Mouse (Mus musculus) cerebellum, adult 2 months (tissue): ENCODE measurements at regions not wholly inside any gene's neighbourhood (a gene's known extent, or its start where the extent isn't known, plus 50 kb on each side); places are given as distances from the start of the nearest gene placed in this dataset.

Experiments used
- DNase-seq, 2 experiments: peaks; one replicate each; pipeline ENCODE4 v3.0.0; 2021
- H3K27ac ChIP-seq: fragments of 200-500 bp; 2 replicates; pipeline ENCODE4 v1.5.1; 2012; ENCODE audit warnings: low read length, control low read depth, inconsistent platforms; ENCODE audit not compliant: insufficient read depth
- H3K27me3 ChIP-seq: fragments of 200-500 bp; 2 replicates; pipeline ENCODE4 v1.6.1; 2012; ENCODE audit warnings: inconsistent platforms, mild to moderate bottlenecking, low read length, moderate library complexity; ENCODE audit not compliant: control insufficient read depth, insufficient read depth
- H3K4me1 ChIP-seq: fragments of 200-500 bp; 2 replicates; pipeline ENCODE4 v1.6.1; 2011; ENCODE audit warnings: low read length; ENCODE audit not compliant: control insufficient read depth, insufficient read depth
- H3K4me3 ChIP-seq: fragments of 200-500 bp; replicated peaks from 2 replicates; pipeline ENCODE3; 2011; ENCODE audit warnings: mild to moderate bottlenecking, low read depth, low read length, control low read depth; ENCODE audit not compliant: insufficient read depth
- CTCF ChIP-seq: fragments of 200-500 bp; IDR thresholded peaks from 2 replicates; pipeline ENCODE4 v1.5.1; 2011; ENCODE audit warnings: low read depth, mild to moderate bottlenecking, control low read depth, low read length, moderate library complexity, borderline replicate concordance; ENCODE audit not compliant: insufficient read depth
- POLR2A ChIP-seq: fragments of 200-500 bp; IDR thresholded peaks from 2 replicates; pipeline ENCODE4 v1.6.1; 2011; ENCODE audit warnings: low read length, control low read depth, borderline replicate concordance; ENCODE audit not compliant: insufficient read depth
- WGBS: fragments of 180-500 bp; shearing (Covaris S2); methylation state at CpG from one replicate; pipeline ENCODE4 v1.1.7; 2018; 5-methylcytosine and 5-hydroxymethylcytosine counted together

GRCm38 (mm10) chr2:71680746-71681145 lies 64.7 kb upstream of the Itga6 start:
- Histone ChIP-seq H3K27ac (no peak overlapping the region), H3K27me3 (no peaks in the 10 kb centered on the region; the same call in 1 of the 2 replicates), H3K4me1 (no peaks in the 10 kb centered on the region; the same call in 1 of the 2 replicates), H3K4me3 (no peak overlapping the region)
- no peak for TF ChIP-seq CTCF
- no peak for TF ChIP-seq POLR2A
- no peak for DNase-seq
- WGBS: 48% methylated on average over 1 of the region's 1 CpGs

GRCm38 (mm10) chr2:71681148-71681547 lies 64.3 kb upstream of the Itga6 start:
- no peak overlapping the region for H3K4me3 ChIP-seq
- H3K27ac ChIP-seq: no peak overlapping the region
- no peak for DNase-seq
- H3K27me3 ChIP-seq: no peaks in the 10 kb centered on the region; the same call in 1 of the 2 replicates
- H3K4me1 ChIP-seq: no peaks in the 10 kb centered on the region; the same call in 1 of the 2 replicates
- WGBS: 66% methylated on average over 4 of the region's 4 CpGs
- TF ChIP-seq POLR2A: no peak
- TF ChIP-seq CTCF: no peak

- 51% methylated on average over 4 of the region's 4 CpGs for WGBS
- TF ChIP-seq CTCF: no peak
- TF ChIP-seq POLR2A: no peak
- Histone ChIP-seq H3K27me3 (no peaks in the 10 kb centered on the region; the same call in 1 of the 2 replicates), H3K4me3 (no peak overlapping the region), H3K27ac (no peak overlapping the region), H3K4me1 (no peaks in the 10 kb centered on the region; the same call in 1 of the 2 replicates)
- DNase-seq: no peak
Observed at GRCm38 (mm10) chr2:71683375-71683774, 62.0 kb upstream of the Itga6 start.

- H3K4me3 ChIP-seq: no peak overlapping the region
- no peaks in the 10 kb centered on the region; the same call in 1 of the 2 replicates for H3K4me1 ChIP-seq
- DNase-seq: no peak
- WGBS: 77% methylated on average over 7 of the region's 7 CpGs
- no peak overlapping the region for H3K27ac ChIP-seq
- TF ChIP-seq POLR2A (no peak), CTCF (no peak)
- no peaks in the 10 kb centered on the region; the same call in 1 of the 2 replicates for H3K27me3 ChIP-seq
Observed at GRCm38 (mm10) chr2:71685239-71685638, 60.2 kb upstream of the Itga6 start.

- Histone ChIP-seq H3K4me3 (no peak overlapping the region), H3K27ac (no peak overlapping the region), H3K27me3 (no peaks in the 10 kb centered on the region; the same call in 1 of the 2 replicates), H3K4me1 (no peaks in the 10 kb centered on the region; the same call in 1 of the 2 replicates)
- 95% methylated on average over 4 of the region's 4 CpGs for WGBS
- DNase-seq: no peak
- TF ChIP-seq CTCF: no peak
- TF ChIP-seq POLR2A: no peak
Observed at GRCm38 (mm10) chr2:71689041-71689440, 56.4 kb upstream of the Itga6 start.

- no peaks in the 10 kb centered on the region; the same call in 1 of the 2 replicates for H3K27me3 ChIP-seq
- no peak for TF ChIP-seq CTCF
- no peak for TF ChIP-seq POLR2A
- H3K4me1 ChIP-seq: no peaks in the 10 kb centered on the region
- WGBS: 14% methylated on average over 27 of the region's 27 CpGs
- H3K27ac ChIP-seq: no peak overlapping the region
- peak overlapping the region; percentile 9 for H3K4me3 ChIP-seq
- no peak for DNase-seq
Observed at GRCm38 (mm10) chr2:71690277-71691161, 54.9 kb upstream of the Itga6 start.

GRCm38 (mm10) chr2:71694758-71695310 lies 50.6 kb upstream of the Itga6 start:
- H3K27ac ChIP-seq: no peak overlapping the region
- no peaks in the 10 kb centered on the region; the same call in 1 of the 2 replicates for H3K27me3 ChIP-seq
- 63% methylated on average over 6 of the region's 6 CpGs for WGBS
- H3K4me1 ChIP-seq: no peaks in the 10 kb centered on the region
- DNase-seq: no peak
- H3K4me3 ChIP-seq: no peak overlapping the region
- TF ChIP-seq POLR2A (no peak), CTCF (no peak)
